Mouse (Mus musculus) lung, postnatal 36 days (tissue): ENCODE results near the gene Mctp2.
A peak's percentile ranks its signal among the peaks of the same experiment; 100 is the strongest.

ENCODE experiments used
- DNase-seq: peaks from one replicate; pipeline ENCODE4 v3.0.0; 2022; ENCODE audit warnings: mixed read lengths

The Mctp2 gene

DNA sequence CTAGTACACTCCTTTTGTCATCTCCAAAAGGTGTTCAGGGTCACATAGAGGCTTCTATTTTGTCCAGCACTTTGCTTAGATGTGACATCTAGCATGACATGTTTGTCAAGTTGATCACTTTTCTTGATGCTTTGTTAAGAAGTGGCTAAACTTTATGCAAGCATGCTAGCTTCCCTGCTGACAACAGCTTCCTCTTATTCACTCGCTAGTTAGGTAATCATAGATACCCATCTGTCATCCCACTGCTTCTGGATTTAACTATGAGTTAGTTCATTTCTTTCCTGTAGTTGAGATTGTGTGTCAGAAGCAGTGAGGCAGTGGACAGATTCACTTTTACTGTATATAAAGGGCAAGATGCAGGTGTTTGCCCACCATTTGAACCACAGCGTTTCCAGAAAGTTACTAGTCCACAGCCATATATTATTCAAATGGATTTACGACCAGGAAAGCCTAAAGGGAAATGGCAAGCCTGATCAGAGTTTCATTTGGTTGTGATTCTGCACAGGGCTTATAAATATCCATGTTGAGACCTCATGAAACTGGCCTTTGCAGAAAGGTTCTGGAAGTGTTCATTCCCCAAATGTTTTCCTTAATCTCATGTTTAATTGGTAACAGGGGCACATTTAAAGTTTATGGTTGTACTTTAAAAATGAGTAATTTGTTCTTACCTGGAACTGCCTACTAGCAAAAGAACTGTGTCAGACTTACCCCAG lies 216.8 kb downstream of the Mctp2 start:
- no peak for DNase-seq

DNA sequence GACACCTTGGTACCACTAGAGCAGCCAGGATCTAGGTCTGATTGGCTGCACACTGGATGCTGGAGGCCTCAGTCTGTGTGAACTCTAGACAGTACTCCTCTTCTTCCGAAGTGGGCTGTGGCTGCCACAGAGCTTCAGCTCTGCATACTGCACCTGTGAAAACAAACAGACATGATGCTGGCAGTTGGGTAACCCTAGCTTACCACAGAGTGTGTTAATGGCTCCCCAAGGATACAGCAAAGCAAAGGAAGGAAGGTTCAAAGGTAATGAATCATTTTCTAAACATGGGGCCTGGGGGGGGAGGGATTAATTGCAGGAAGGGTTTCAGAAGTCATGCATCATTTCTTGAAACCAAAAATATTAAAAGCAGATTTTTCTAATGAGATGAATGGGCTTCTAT lies 225.7 kb downstream of the Mctp2 start:
- no peak for DNase-seq

DNA sequence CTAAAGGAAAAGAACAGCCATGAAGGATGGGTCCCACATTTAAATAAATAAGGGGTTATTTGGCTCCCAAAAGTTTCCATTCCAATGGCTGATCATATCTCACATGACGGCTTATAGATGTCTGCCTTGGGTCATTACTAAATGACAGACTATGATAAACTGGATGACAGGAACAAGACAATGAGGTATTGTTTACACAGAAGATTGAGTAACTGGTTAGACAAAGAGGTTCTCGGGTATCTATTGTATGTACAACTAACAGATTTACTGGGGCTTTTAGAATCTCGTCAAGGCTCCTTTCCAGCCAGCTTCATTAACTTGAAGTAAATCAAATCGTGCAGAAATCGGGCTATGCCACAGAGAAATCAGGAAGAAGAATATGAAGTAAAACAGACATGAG lies 227.5 kb downstream of the Mctp2 start:
- no peak for DNase-seq

DNA sequence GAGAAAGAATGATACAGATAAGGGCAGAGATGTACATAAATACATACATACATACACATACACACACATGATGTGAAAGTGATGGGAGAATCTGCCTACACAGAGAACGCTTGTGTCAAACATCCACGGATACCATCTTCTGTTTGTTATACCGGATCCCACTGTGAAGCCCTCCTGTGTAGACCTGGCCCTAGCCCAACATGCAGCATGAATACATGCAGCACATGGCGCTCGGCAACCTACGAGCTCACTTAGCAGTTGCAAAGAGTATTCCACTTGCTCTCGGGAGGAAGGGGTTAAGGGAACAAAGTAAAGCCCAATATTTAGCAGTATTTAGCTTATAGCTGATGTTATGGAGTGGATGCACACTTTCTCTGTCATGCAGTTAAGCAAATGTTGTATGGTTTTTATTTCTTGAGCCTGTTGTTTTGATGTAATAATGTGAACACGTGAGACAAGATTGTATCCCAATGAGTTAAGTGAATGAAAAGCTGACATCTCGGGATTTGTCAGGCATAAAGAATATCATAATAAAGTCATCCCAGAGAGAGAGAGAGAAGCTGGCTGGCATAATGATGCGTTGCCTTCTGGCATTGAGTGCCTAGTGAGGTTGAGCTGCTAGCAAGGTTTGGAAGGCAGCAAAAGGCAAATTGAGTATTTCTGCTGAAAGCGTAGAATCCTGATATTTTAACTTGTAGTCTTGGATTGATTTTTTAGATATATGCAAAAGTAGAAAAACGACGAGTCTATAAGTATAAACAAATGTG lies 234.8 kb downstream of the Mctp2 start:
- no peak for DNase-seq

DNA sequence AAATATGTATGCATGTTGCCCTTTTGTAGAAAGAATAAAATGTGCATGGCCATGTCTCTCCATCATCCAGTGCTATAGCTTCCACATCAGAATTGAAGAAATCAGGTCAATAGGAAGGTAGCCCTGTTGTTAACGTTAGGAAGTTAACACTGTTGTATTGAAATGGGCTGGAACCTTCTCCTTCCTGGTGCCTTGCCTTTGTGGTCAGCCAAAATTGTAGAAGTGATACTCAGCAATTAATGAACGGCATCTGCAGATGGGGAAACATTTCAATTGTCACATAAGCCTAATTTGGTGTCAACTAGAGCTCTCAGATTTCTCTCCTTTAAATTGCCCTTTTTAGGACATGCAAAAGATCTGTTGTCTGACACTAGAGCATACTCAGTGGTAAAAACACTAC lies 238.0 kb downstream of the Mctp2 start:
- DNase-seq: no peak

DNA sequence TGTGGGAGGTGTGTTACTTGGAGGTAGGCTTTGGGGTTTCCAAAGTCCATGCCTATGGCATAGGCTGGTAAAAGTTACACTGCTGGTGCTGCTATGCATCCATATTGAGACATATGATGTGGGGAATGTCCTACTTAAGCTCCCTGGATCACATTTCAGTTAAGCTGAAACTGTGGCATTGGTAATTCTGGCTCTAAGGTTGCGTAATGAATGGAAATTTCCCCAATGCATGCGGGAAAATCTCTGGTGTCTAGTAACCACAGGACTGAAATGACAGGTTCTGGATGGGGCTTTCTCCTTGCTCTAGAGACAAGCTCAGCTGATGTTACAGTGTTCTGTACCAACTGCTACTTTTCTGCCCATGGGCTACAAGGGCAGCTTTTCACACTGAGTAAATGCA lies 240.1 kb downstream of the Mctp2 start:
- DNase-seq: no peak

DNA sequence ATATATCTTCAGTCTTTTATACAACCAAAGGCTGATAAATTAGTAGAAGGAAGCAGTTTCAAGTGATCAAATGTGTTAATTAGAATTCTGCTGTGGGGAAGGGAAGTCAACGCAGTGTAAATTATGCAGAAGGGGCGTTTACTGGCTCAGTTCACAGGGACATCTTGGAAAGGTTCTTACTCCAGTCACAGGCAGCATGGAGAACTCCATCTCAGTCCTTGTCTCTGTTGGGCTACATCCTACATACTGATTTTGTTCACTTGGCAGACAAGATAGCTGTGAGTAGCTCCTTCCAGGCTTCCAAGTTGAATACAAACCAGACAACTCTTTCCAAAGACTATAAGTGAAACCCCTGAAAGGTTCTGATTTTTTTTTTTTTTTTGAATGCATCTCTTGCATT lies 254.6 kb downstream of the Mctp2 start:
- DNase-seq: no peak

DNA sequence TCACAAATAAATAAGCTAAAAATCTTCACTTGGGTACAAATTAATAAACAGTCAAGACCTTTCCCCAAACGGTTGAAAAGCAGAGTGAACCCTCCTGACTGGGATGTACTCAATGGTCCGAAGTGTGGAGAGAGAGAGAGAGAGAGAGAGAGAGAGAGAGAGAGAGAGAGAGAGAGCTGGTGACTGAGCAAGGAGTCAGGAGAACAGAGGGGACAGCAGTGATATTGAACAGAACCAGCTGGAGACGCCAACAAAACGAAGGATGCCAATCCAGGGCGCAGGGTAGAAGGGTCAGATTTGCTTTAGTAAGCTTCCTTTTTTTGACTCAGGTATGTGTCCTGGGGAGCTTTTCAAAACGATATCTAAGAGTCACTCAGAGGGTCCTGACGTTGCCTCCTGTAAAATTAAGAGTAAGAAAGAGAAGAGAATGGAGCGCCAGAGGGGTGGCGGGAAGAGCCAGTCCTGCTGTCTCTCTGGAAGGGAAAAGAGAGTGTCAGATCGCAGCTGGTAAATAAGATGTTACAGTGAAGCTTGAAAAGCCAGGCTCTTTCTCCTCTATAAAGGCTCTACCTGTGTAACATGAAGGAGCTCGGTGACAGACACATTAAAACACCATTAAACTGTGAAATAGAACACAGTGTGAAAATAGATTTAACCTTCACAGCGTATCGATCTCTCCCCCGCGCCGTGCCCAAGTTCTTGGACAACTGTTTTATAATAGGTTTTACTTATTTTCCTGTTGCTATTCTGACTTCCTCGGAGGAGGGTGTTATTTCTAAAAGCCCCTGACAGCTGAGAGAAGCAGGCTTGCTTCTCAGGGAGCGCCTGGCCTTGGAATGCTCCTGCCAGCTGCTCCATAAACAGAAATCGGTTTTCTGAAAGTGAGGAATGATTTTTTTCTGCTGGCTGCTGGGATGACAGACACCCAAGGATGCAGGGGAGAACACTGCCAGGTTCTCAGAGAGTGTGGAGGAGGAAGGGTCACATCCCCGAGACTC lies 258.5 kb downstream of the Mctp2 start:
- peak; percentile 30 for DNase-seq
